Mouse (Mus musculus): ENCODE measurements around the gene AU018091. TPM values are rescaled to one million over a fixed set of nuclear protein-coding genes. Genes with fewer than 3 reads are reported as not detected.

AU018091 gene
- polyA plus RNA-seq, 1 experiment from 2014 or later: not detected

- H3K4me3 ChIP-seq (ENCODE audit: control insufficient read depth in 1 of 2, insufficient read depth in 1 of 2, low read depth in 1 of 2, low read length in 2 of 2): no peak overlapping the region
- no peaks in the 10 kb centered on the region for H3K9me3 ChIP-seq (ENCODE audit: control insufficient read depth, low read length)
- no peak for ATAC-seq (ENCODE audit: insufficient number of reproducible peaks, insufficient read depth, low FRiP score, low read depth)
- no peaks in the 10 kb centered on the region for H3K4me1 ChIP-seq (ENCODE audit: control insufficient read depth in 2 of 2, insufficient read depth in 2 of 2, low read length in 2 of 2)
- no peaks in the 10 kb centered on the region for H3K27me3 ChIP-seq (ENCODE audit: control insufficient read depth, insufficient read depth, low read length)
- H3K27ac ChIP-seq (replicated peaks in 1 of 2; ENCODE audit: control insufficient read depth in 1 of 2, insufficient read depth in 1 of 2, low read depth in 2 of 2, low read length in 2 of 2): no peak overlapping the region
- H3K9ac ChIP-seq (ENCODE audit: low read length): no peak overlapping the region
- H3K36me3 ChIP-seq (ENCODE audit: control insufficient read depth, insufficient read depth, low read length): no peaks in the 10 kb centered on the region
- no peak overlapping the region for H3K4me2 ChIP-seq (ENCODE audit: low read length)
- 40% methylated on average over 6 of the region's 6 CpGs for WGBS
Measured at GRCm38 (mm10) chr7:3210605-3211004, 41.6 kb upstream of the AU018091 start.

- ATAC-seq (ENCODE audit: insufficient number of reproducible peaks, insufficient read depth, low FRiP score, low read depth): no peak
- no peaks in the 10 kb centered on the region for H3K27me3 ChIP-seq (ENCODE audit: control insufficient read depth, insufficient read depth, low read length)
- H3K36me3 ChIP-seq (ENCODE audit: control insufficient read depth, insufficient read depth, low read length): no peaks in the 10 kb centered on the region
- WGBS: 32% methylated on average over 4 of the region's 4 CpGs
- no peak overlapping the region for H3K27ac ChIP-seq (replicated peaks in 1 of 2; ENCODE audit: control insufficient read depth in 1 of 2, insufficient read depth in 1 of 2, low read depth in 2 of 2, low read length in 2 of 2)
- peaks cover 0 to 4% of the 10 kb centered on the region in 2 experiments; a peak in 2 of 4 replicates for H3K4me1 ChIP-seq (ENCODE audit: control insufficient read depth in 2 of 2, insufficient read depth in 2 of 2, low read length in 2 of 2)
- H3K4me2 ChIP-seq (ENCODE audit: low read length): no peak overlapping the region
- no peak overlapping the region for H3K4me3 ChIP-seq (ENCODE audit: control insufficient read depth in 1 of 2, insufficient read depth in 1 of 2, low read depth in 1 of 2, low read length in 2 of 2)
- H3K9ac ChIP-seq (ENCODE audit: low read length): no peak overlapping the region
- no peaks in the 10 kb centered on the region for H3K9me3 ChIP-seq (ENCODE audit: control insufficient read depth, low read length)
Measured at GRCm38 (mm10) chr7:3206520-3206919, 37.5 kb upstream of the AU018091 start.

- peaks cover 2 to 4% of the 10 kb centered on the region in 2 experiments; a peak in 3 of 4 replicates for H3K4me1 ChIP-seq (ENCODE audit: control insufficient read depth in 2 of 2, insufficient read depth in 2 of 2, low read length in 2 of 2)
- no peak overlapping the region for H3K9ac ChIP-seq (ENCODE audit: low read length)
- no peak overlapping the region for H3K4me3 ChIP-seq (ENCODE audit: control insufficient read depth in 1 of 2, insufficient read depth in 1 of 2, low read depth in 1 of 2, low read length in 2 of 2)
- H3K27me3 ChIP-seq (ENCODE audit: control insufficient read depth, insufficient read depth, low read length): no peaks in the 10 kb centered on the region
- no peak overlapping the region for H3K27ac ChIP-seq (replicated peaks in 1 of 2; ENCODE audit: control insufficient read depth in 1 of 2, insufficient read depth in 1 of 2, low read depth in 2 of 2, low read length in 2 of 2)
- 75% methylated on average over 4 of the region's 4 CpGs for WGBS
- no peak for ATAC-seq (ENCODE audit: insufficient number of reproducible peaks, insufficient read depth, low FRiP score, low read depth)
- H3K36me3 ChIP-seq (ENCODE audit: control insufficient read depth, insufficient read depth, low read length): no peaks in the 10 kb centered on the region
- H3K9me3 ChIP-seq (ENCODE audit: control insufficient read depth, low read length): no peaks in the 10 kb centered on the region
- no peak overlapping the region for H3K4me2 ChIP-seq (ENCODE audit: low read length)
Measured at GRCm38 (mm10) chr7:3204628-3205027, 35.6 kb upstream of the AU018091 start.

- Histone ChIP-seq H3K4me2 (ENCODE audit: low read length) (no peak overlapping the region), H3K27me3 (ENCODE audit: control insufficient read depth, insufficient read depth, low read length) (no peaks in the 10 kb centered on the region), H3K9ac (ENCODE audit: low read length) (no peak overlapping the region), H3K36me3 (ENCODE audit: control insufficient read depth, insufficient read depth, low read length) (no peaks in the 10 kb centered on the region), H3K9me3 (ENCODE audit: control insufficient read depth, low read length) (no peaks in the 10 kb centered on the region), H3K4me1 (ENCODE audit: control insufficient read depth in 2 of 2, insufficient read depth in 2 of 2, low read length in 2 of 2) (peaks cover 2 to 4% of the 10 kb centered on the region in 2 experiments; a peak in 3 of 4 replicates), H3K4me3 (ENCODE audit: control insufficient read depth in 1 of 2, insufficient read depth in 1 of 2, low read depth in 1 of 2, low read length in 2 of 2) (no peak overlapping the region), H3K27ac (replicated peaks in 1 of 2; ENCODE audit: control insufficient read depth in 1 of 2, insufficient read depth in 1 of 2, low read depth in 2 of 2, low read length in 2 of 2) (no peak overlapping the region)
- WGBS: 1% methylated on average over 3 of the region's 3 CpGs
- ATAC-seq (ENCODE audit: insufficient number of reproducible peaks, insufficient read depth, low FRiP score, low read depth): no peak
Measured at GRCm38 (mm10) chr7:3203890-3204289, 34.9 kb upstream of the AU018091 start.

- no peak for ATAC-seq (ENCODE audit: insufficient number of reproducible peaks, insufficient read depth, low FRiP score, low read depth)
- no peak overlapping the region for H3K9ac ChIP-seq (ENCODE audit: low read length)
- H3K4me1 ChIP-seq (ENCODE audit: control insufficient read depth in 2 of 2, insufficient read depth in 2 of 2, low read length in 2 of 2): peaks cover 2 to 4% of the 10 kb centered on the region in 2 experiments; a peak in 3 of 4 replicates
- H3K27ac ChIP-seq (replicated peaks in 1 of 2; ENCODE audit: control insufficient read depth in 1 of 2, insufficient read depth in 1 of 2, low read depth in 2 of 2, low read length in 2 of 2): no peak overlapping the region
- H3K27me3 ChIP-seq (ENCODE audit: control insufficient read depth, insufficient read depth, low read length): no peaks in the 10 kb centered on the region
- no peak overlapping the region for H3K4me3 ChIP-seq (ENCODE audit: control insufficient read depth in 1 of 2, insufficient read depth in 1 of 2, low read depth in 1 of 2, low read length in 2 of 2)
- H3K4me2 ChIP-seq (ENCODE audit: low read length): no peak overlapping the region
- no peaks in the 10 kb centered on the region for H3K36me3 ChIP-seq (ENCODE audit: control insufficient read depth, insufficient read depth, low read length)
- 19% methylated on average over 12 of the region's 12 CpGs for WGBS
- H3K9me3 ChIP-seq (ENCODE audit: control insufficient read depth, low read length): no peaks in the 10 kb centered on the region
Measured at GRCm38 (mm10) chr7:3201134-3201705, 32.2 kb upstream of the AU018091 start.

- Histone ChIP-seq H3K4me3 (ENCODE audit: control insufficient read depth in 1 of 2, insufficient read depth in 1 of 2, low read depth in 1 of 2, low read length in 2 of 2) (no peak overlapping the region), H3K36me3 (ENCODE audit: control insufficient read depth, insufficient read depth, low read length) (no peaks in the 10 kb centered on the region), H3K9me3 (ENCODE audit: control insufficient read depth, low read length) (no peaks in the 10 kb centered on the region), H3K4me2 (ENCODE audit: low read length) (no peak overlapping the region), H3K9ac (ENCODE audit: low read length) (no peak overlapping the region), H3K27me3 (ENCODE audit: control insufficient read depth, insufficient read depth, low read length) (no peaks in the 10 kb centered on the region), H3K27ac (replicated peaks in 1 of 2; ENCODE audit: control insufficient read depth in 1 of 2, insufficient read depth in 1 of 2, low read depth in 2 of 2, low read length in 2 of 2) (no peak overlapping the region), H3K4me1 (ENCODE audit: control insufficient read depth in 2 of 2, insufficient read depth in 2 of 2, low read length in 2 of 2) (peaks cover 2 to 3% of the 10 kb centered on the region in 2 experiments; a peak in 2 of 4 replicates)
- WGBS: 44% methylated on average over 11 of the region's 11 CpGs
- no peak for ATAC-seq (ENCODE audit: insufficient number of reproducible peaks, insufficient read depth, low FRiP score, low read depth)
Measured at GRCm38 (mm10) chr7:3198884-3199283, 29.9 kb upstream of the AU018091 start.

- no peaks in the 10 kb centered on the region for H3K4me1 ChIP-seq (ENCODE audit: control insufficient read depth in 2 of 2, insufficient read depth in 2 of 2, low read length in 2 of 2)
- H3K36me3 ChIP-seq (ENCODE audit: control insufficient read depth, insufficient read depth, low read length): no peaks in the 10 kb centered on the region
- WGBS: 57% methylated on average over 5 of the region's 5 CpGs
- H3K27me3 ChIP-seq (ENCODE audit: control insufficient read depth, insufficient read depth, low read length): no peaks in the 10 kb centered on the region
- H3K9me3 ChIP-seq (ENCODE audit: control insufficient read depth, low read length): no peaks in the 10 kb centered on the region
- H3K4me2 ChIP-seq (ENCODE audit: low read length): no peak overlapping the region
- ATAC-seq (ENCODE audit: insufficient number of reproducible peaks, insufficient read depth, low FRiP score, low read depth): no peak
- no peak overlapping the region for H3K9ac ChIP-seq (ENCODE audit: low read length)
- H3K4me3 ChIP-seq (ENCODE audit: control insufficient read depth in 1 of 2, insufficient read depth in 1 of 2, low read depth in 1 of 2, low read length in 2 of 2): no peak overlapping the region
- no peak overlapping the region for H3K27ac ChIP-seq (replicated peaks in 1 of 2; ENCODE audit: control insufficient read depth in 1 of 2, insufficient read depth in 1 of 2, low read depth in 2 of 2, low read length in 2 of 2)
Measured at GRCm38 (mm10) chr7:3195850-3196249, 26.8 kb upstream of the AU018091 start.

GRCm38 (mm10) chr7:3194531-3194930 lies 25.5 kb upstream of the AU018091 start:
- Histone ChIP-seq H3K27me3 (ENCODE audit: control insufficient read depth, insufficient read depth, low read length) (no peaks in the 10 kb centered on the region), H3K4me3 (ENCODE audit: control insufficient read depth in 1 of 2, insufficient read depth in 1 of 2, low read depth in 1 of 2, low read length in 2 of 2) (no peak overlapping the region), H3K4me1 (ENCODE audit: control insufficient read depth in 2 of 2, insufficient read depth in 2 of 2, low read length in 2 of 2) (no peaks in the 10 kb centered on the region), H3K9me3 (ENCODE audit: control insufficient read depth, low read length) (no peaks in the 10 kb centered on the region), H3K4me2 (ENCODE audit: low read length) (no peak overlapping the region), H3K27ac (replicated peaks in 1 of 2; ENCODE audit: control insufficient read depth in 1 of 2, insufficient read depth in 1 of 2, low read depth in 2 of 2, low read length in 2 of 2) (no peak overlapping the region), H3K9ac (ENCODE audit: low read length) (no peak overlapping the region), H3K36me3 (ENCODE audit: control insufficient read depth, insufficient read depth, low read length) (no peaks in the 10 kb centered on the region)
- WGBS: 88% methylated on average over 4 of the region's 4 CpGs
- ATAC-seq (ENCODE audit: insufficient number of reproducible peaks, insufficient read depth, low FRiP score, low read depth): no peak
